Mouse (Mus musculus) CD4-positive helper T cell, adult 2 months (primary cell): ENCODE results near the gene Krt20.

Experiments
- DNase-seq: peaks from one replicate; pipeline ENCODE4 v3.0.0-alpha.2; 2012; ENCODE audit warnings: low read depth, missing footprints, low spot score

The Krt20 gene

GRCm38 (mm10) chr11:99413247-99413646 is 24.7 kb downstream of the Krt20 start:
- peak; percentile 17 for DNase-seq

- DNase-seq = no peak
These were observed 31.8 kb downstream of the Krt20 start for GRCm38 (mm10) chr11:99406186-99406585.

- no peak for DNase-seq
These were observed 37.9 kb downstream of the Krt20 start for GRCm38 (mm10) chr11:99399956-99400549.

GRCm38 (mm10) chr11:99398832-99399231 is 39.1 kb downstream of the Krt20 start:
- DNase-seq = no peak

GRCm38 (mm10) chr11:99398084-99398483 is 39.9 kb downstream of the Krt20 start:
- no peak for DNase-seq

- no peak for DNase-seq
These were observed 41.3 kb downstream of the Krt20 start for GRCm38 (mm10) chr11:99396661-99397060.

GRCm38 (mm10) chr11:99396034-99396433 is 41.9 kb downstream of the Krt20 start:
- DNase-seq = no peak

GRCm38 (mm10) chr11:99392492-99392891 is 45.5 kb downstream of the Krt20 start:
- no peak for DNase-seq

- no peak for DNase-seq
These were observed 46.6 kb downstream of the Krt20 start for GRCm38 (mm10) chr11:99391375-99391774.

GRCm38 (mm10) chr11:99390866-99391265 is 47.1 kb downstream of the Krt20 start:
- DNase-seq = no peak

GRCm38 (mm10) chr11:99389264-99389663 is 48.7 kb downstream of the Krt20 start, which contains the start of gene Krt10:
TSS of gene Krt10 (minus strand) at chr11:99389364.
- DNase-seq = no peak

- no peak for DNase-seq
These were observed 49.3 kb downstream of the Krt20 start for GRCm38 (mm10) chr11:99388661-99389060.

GRCm38 (mm10) chr11:99385813-99386721 is 51.9 kb downstream of the Krt20 start:
- peak; percentile 78 for DNase-seq

GRCm38 (mm10) chr11:99379568-99379967 is 58.4 kb downstream of the Krt20 start:
- DNase-seq = peak; percentile 67
